Mouse (Mus musculus): ENCODE results near the gene Mlycd. TPM values are rescaled to one million over a fixed set of nuclear protein-coding genes. Genes with fewer than 3 reads are reported as not detected.

The Mlycd gene
- polyA plus RNA-seq, 1 experiment = 16.3 TPM

DNA sequence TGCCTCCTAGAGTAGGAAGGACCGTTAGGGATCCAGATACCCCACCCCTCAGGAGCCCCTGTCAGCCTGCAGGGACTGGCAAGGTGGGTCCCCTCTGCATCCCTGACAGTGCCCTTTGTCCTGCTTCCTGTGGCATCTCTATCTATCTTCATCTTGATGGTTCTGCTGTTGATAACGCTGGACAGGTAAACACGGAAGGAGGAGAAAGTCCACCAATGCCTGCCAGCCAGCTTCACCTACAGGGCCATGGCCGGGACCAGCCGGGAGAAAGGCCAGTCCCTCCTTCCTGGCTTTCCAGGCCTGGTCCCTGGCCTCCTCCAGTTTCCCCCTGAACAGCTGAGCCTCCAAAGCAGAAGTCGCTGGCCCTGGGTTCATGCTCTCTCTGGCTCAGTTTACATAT lies 39.9 kb downstream of the Mlycd start:
- no peak for TF ChIP-seq POLR2A (IDR thresholded peaks at IDR 0.05; ENCODE audit: borderline replicate concordance, extremely low read depth, insufficient read depth, insufficient read length, poor library complexity, severe bottlenecking)
- TF ChIP-seq CTCF (IDR thresholded peaks at IDR 0.05; ENCODE audit: borderline replicate concordance, extremely low read depth, insufficient read depth, insufficient read length) = no peak
- DNase-seq (ENCODE audit: low read depth) = no peak

GRCm38 (mm10) chr8:119435527-119435926 lies 40.8 kb downstream of the Mlycd start:
- no peak for TF ChIP-seq CTCF (IDR thresholded peaks at IDR 0.05; ENCODE audit: borderline replicate concordance, extremely low read depth, insufficient read depth, insufficient read length)
- no peak for TF ChIP-seq POLR2A (IDR thresholded peaks at IDR 0.05; ENCODE audit: borderline replicate concordance, extremely low read depth, insufficient read depth, insufficient read length, poor library complexity, severe bottlenecking)

DNA sequence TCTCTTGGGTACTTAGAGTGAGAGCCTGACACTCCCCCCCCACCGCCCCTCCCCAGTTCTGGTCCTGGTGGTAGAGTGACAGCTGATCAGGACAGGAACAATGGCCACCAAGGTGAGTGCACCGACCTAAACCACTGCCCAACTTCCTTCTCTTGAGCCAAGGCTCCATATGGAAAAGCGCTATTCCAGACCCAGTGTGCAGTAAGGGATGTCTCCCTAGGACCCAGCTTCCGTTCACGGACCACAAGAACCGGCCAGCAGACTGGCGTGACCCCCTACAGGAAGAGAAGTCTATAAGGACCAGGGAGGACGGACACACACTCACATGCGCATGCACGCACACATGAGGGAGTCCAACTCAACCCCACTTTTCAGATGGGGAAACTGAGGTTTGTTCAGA lies 41.7 kb downstream of the Mlycd start:
- TF ChIP-seq CTCF (IDR thresholded peaks at IDR 0.05; ENCODE audit: borderline replicate concordance, extremely low read depth, insufficient read depth, insufficient read length) (no peak), POLR2A (IDR thresholded peaks at IDR 0.05; ENCODE audit: borderline replicate concordance, extremely low read depth, insufficient read depth, insufficient read length, poor library complexity, severe bottlenecking) (no peak)
- DNase-seq (ENCODE audit: low read depth) = no peak

More at GRCm38 (mm10) chr8:119435527-119435926, 40.8 kb downstream of the Mlycd start:
- DNase-seq (ENCODE audit: low read depth) = no peak

- TF ChIP-seq POLR2A (IDR thresholded peaks at IDR 0.05; ENCODE audit: borderline replicate concordance, extremely low read depth, insufficient read depth, insufficient read length, poor library complexity, severe bottlenecking) (no peak), CTCF (IDR thresholded peaks at IDR 0.05; ENCODE audit: borderline replicate concordance, extremely low read depth, insufficient read depth, insufficient read length) (no peak)
- DNase-seq (ENCODE audit: low read depth) = no peak
Observed at GRCm38 (mm10) chr8:119436933-119437332, 42.3 kb downstream of the Mlycd start.

GRCm38 (mm10) chr8:119437506-119437905 lies 42.8 kb downstream of the Mlycd start:
- TF ChIP-seq CTCF (IDR thresholded peaks at IDR 0.05; ENCODE audit: borderline replicate concordance, extremely low read depth, insufficient read depth, insufficient read length) = no peak
- TF ChIP-seq POLR2A (IDR thresholded peaks at IDR 0.05; ENCODE audit: borderline replicate concordance, extremely low read depth, insufficient read depth, insufficient read length, poor library complexity, severe bottlenecking) = no peak
- no peak for DNase-seq (ENCODE audit: low read depth)

- no peak for DNase-seq (ENCODE audit: low read depth)
- TF ChIP-seq POLR2A (IDR thresholded peaks at IDR 0.05; ENCODE audit: borderline replicate concordance, extremely low read depth, insufficient read depth, insufficient read length, poor library complexity, severe bottlenecking) (no peak), CTCF (IDR thresholded peaks at IDR 0.05; ENCODE audit: borderline replicate concordance, extremely low read depth, insufficient read depth, insufficient read length) (no peak)
Observed at GRCm38 (mm10) chr8:119438876-119439275, 44.2 kb downstream of the Mlycd start.

DNA sequence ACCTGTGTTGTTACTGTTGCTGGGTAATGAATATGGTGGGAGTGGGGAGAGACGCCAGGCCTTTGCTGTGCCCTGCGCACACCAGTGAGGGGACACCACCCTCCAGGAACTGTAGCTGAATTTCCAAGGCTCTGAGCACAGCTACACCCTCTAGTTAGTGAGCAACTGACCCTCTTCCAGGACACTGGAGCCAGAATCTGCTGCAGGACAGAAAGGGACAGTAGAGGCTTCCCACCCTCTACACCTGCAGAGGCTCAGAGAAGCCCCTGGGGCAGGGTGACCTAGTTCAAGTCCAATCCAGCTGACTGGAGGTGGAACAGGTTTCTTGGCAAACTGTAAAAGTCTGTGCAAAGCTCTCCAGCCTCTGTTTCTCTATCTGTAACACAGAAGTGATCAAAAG lies 44.7 kb downstream of the Mlycd start:
- no peak for DNase-seq (ENCODE audit: low read depth)
- TF ChIP-seq POLR2A (IDR thresholded peaks at IDR 0.05; ENCODE audit: borderline replicate concordance, extremely low read depth, insufficient read depth, insufficient read length, poor library complexity, severe bottlenecking) (no peak), CTCF (IDR thresholded peaks at IDR 0.05; ENCODE audit: borderline replicate concordance, extremely low read depth, insufficient read depth, insufficient read length) (no peak)

DNA sequence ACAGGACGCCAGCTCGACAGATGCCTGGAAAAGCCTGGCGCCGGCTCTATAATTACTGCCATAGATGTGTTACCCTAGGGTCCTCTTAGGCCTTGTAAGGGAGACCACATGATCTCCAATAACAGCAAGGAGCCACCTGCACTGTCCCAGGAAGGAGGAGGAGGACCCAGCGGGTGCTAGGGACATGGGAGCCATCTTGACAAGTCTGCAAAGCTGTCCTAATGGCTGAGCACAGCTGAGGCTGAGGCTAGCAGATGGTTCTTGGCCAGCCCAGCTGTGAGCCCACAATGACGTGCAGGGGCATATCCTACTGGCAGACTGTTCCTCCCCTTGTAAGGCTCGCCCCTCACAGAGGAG lies 45.2 kb downstream of the Mlycd start:
- no peak for TF ChIP-seq CTCF (IDR thresholded peaks at IDR 0.05; ENCODE audit: borderline replicate concordance, extremely low read depth, insufficient read depth, insufficient read length)
- no peak for TF ChIP-seq POLR2A (IDR thresholded peaks at IDR 0.05; ENCODE audit: borderline replicate concordance, extremely low read depth, insufficient read depth, insufficient read length, poor library complexity, severe bottlenecking)
- peak; percentile 42 for DNase-seq (ENCODE audit: low read depth)

- TF ChIP-seq CTCF (IDR thresholded peaks at IDR 0.05; ENCODE audit: borderline replicate concordance, extremely low read depth, insufficient read depth, insufficient read length) (peak; percentile 78), POLR2A (IDR thresholded peaks at IDR 0.05; ENCODE audit: borderline replicate concordance, extremely low read depth, insufficient read depth, insufficient read length, poor library complexity, severe bottlenecking) (no peak)
- DNase-seq (ENCODE audit: low read depth) = peak; percentile 83
Observed at GRCm38 (mm10) chr8:119440250-119440951, 45.7 kb downstream of the Mlycd start.

DNA sequence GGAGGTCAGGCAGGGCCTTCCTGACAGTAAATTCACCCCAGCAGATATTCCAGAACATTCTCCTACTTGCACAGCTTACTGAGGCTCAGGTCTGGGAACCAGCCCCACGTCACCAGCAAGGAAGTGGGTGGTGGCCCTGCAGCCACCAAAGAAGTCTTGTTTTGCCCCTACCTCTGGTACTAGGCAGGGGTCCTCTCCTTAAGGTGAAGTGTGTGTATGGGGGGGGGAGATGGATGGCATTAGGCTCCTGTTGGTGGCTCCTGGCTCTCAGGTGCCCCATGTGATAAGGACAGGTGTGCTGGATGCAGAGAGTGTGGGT lies 46.2 kb downstream of the Mlycd start:
- no peak for TF ChIP-seq CTCF (IDR thresholded peaks at IDR 0.05; ENCODE audit: borderline replicate concordance, extremely low read depth, insufficient read depth, insufficient read length)
- TF ChIP-seq POLR2A (IDR thresholded peaks at IDR 0.05; ENCODE audit: borderline replicate concordance, extremely low read depth, insufficient read depth, insufficient read length, poor library complexity, severe bottlenecking) = no peak

GRCm38 (mm10) chr8:119442013-119442412 lies 47.3 kb downstream of the Mlycd start:
- DNase-seq (ENCODE audit: low read depth) = no peak
- TF ChIP-seq CTCF (IDR thresholded peaks at IDR 0.05; ENCODE audit: borderline replicate concordance, extremely low read depth, insufficient read depth, insufficient read length) (no peak), POLR2A (IDR thresholded peaks at IDR 0.05; ENCODE audit: borderline replicate concordance, extremely low read depth, insufficient read depth, insufficient read length, poor library complexity, severe bottlenecking) (no peak)

More for the DNA sequence above, 46.2 kb downstream of the Mlycd start:
- DNase-seq (ENCODE audit: low read depth) = no peak

DNA sequence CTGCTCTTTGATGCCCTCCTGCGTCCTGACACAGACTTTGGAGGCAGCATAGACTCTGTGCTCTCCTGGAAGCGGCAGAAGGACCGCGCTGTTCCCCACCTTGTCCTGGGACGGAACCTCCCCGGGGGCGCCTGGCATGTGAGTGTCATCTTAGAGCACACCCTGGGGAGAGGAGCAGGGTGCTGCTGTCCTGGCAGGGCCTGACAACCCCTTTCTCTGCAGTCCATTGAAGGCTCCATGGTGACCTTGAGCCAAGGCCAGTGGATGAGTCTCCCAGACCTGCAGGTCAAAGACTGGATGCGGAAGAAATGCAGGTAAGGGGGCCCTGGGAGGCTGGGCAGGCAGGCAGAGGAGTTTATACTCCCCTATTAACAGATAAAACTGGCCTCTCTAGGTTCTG lies 48.3 kb downstream of the Mlycd start:
- DNase-seq (ENCODE audit: low read depth) = no peak
- no peak for TF ChIP-seq CTCF (IDR thresholded peaks at IDR 0.05; ENCODE audit: borderline replicate concordance, extremely low read depth, insufficient read depth, insufficient read length)
- TF ChIP-seq POLR2A (IDR thresholded peaks at IDR 0.05; ENCODE audit: borderline replicate concordance, extremely low read depth, insufficient read depth, insufficient read length, poor library complexity, severe bottlenecking) = no peak

Data from brain, embryonic 14.5 days (tissue).